Mouse (Mus musculus) liver, adult 2 months (tissue): ENCODE measurements around the gene Cacng3. TPM values are rescaled to one million over a fixed set of nuclear protein-coding genes. Genes with fewer than 3 reads are reported as not detected.

Source experiments
- DNase-seq: peaks from one replicate; pipeline ENCODE4 v3.0.0-alpha.2; 2011; ENCODE audit warnings: low read depth, low spot score; ENCODE audit errors: extremely low read depth
- H3K27ac ChIP-seq: fragments of 200-500 bp; replicated peaks from 2 replicates; pipeline ENCODE4 v1.5.1; 2012; ENCODE audit warnings: low read depth, mild to moderate bottlenecking, control low read depth, inconsistent platforms, low read length; ENCODE audit not compliant: insufficient read depth
- H3K27me3 ChIP-seq: fragments of 200-500 bp; 2 replicates; pipeline ENCODE4 v1.6.1; 2012; ENCODE audit warnings: mild to moderate bottlenecking, moderate library complexity, low read length, inconsistent platforms; ENCODE audit not compliant: control insufficient read depth, insufficient read depth
- H3K36me3 ChIP-seq: fragments of 200-500 bp; 2 replicates; pipeline ENCODE4 v1.6.1; 2012; ENCODE audit warnings: low read length, inconsistent platforms; ENCODE audit not compliant: control insufficient read depth, insufficient read depth
- H3K4me1 ChIP-seq: fragments of 200-500 bp; 2 replicates; pipeline ENCODE4 v1.6.1; 2011; ENCODE audit warnings: low read length; ENCODE audit not compliant: control insufficient read depth, insufficient read depth
- H3K4me3 ChIP-seq: fragments of 200-500 bp; 2 replicates; pipeline ENCODE4 v1.5.1; 2011; ENCODE audit warnings: low read depth, mild to moderate bottlenecking, control low read depth, low read length, moderate library complexity; ENCODE audit not compliant: insufficient read depth
- H3K79me2 ChIP-seq: fragments of 200-500 bp; 2 replicates; pipeline ENCODE4 v1.6.1; 2012; ENCODE audit warnings: inconsistent platforms, mild to moderate bottlenecking, low read length, moderate library complexity; ENCODE audit not compliant: control insufficient read depth, insufficient read depth
- H3K9ac ChIP-seq: fragments of 200-500 bp; 2 replicates; pipeline ENCODE4 v1.6.1; 2012; ENCODE audit warnings: low read depth, mild to moderate bottlenecking, control low read depth, inconsistent platforms, low read length
- CTCF ChIP-seq: fragments of 200-500 bp; IDR thresholded peaks from 2 replicates; pipeline ENCODE4 v1.5.1; 2011; ENCODE audit warnings: low read depth, low read length, control low read depth
- POLR2A ChIP-seq: fragments of 200-500 bp; IDR thresholded peaks from 2 replicates; pipeline ENCODE4 v1.6.1; 2011; ENCODE audit warnings: low read length, control low read depth; ENCODE audit not compliant: insufficient read depth; ENCODE audit errors: extremely low read depth
- WGBS: fragments of 180-500 bp; shearing (Covaris S2); methylation state at CpG from one replicate; pipeline ENCODE4 v1.1.7; 2018; 5-methylcytosine and 5-hydroxymethylcytosine counted together
- polyA plus RNA-seq: library from polyadenylated mRNA; depleted of rRNA; stranded (reverse); fragments of >200 nt; gene quantifications from 2 replicates; pipeline ENCODE4 v1.2.3, GENCODE M21; 2012
- total RNA-seq: library from RNA; depleted of rRNA; stranded (reverse); fragments of >200 nt; gene quantifications from 2 replicates; pipeline ENCODE4 v1.2.3, GENCODE M21; 2014

Gene Cacng3
- total and polyA plus RNA-seq, 2 experiments, result not detected

DNA sequence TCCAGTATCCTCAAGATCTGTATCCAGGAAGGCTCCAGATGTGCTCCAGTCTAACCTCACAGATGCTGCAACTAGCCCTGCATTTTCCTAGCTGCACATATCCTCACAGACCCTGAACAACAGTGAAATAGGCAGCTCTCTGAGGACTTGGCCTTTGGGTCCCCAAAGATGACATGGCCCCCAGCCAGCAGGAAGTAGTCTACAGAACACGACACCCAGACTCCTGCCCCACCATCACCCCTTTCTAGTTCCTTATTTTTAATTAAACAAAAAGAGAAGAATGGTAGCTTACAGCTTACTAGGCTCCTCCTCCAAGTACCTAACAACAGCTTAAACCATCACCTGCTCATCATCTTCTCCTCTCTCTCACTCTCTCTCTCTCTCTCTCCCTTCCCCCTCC, 143.4 kb downstream of the Cacng3 start:
- Histone ChIP-seq H3K27me3 (no peaks in the 10 kb centered on the region), H3K9ac (no peak overlapping the region), H3K27ac (no peak overlapping the region), H3K4me3 (no peak overlapping the region), H3K36me3 (no peaks in the 10 kb centered on the region), H3K79me2 (no peaks in the 10 kb centered on the region), H3K4me1 (peaks cover 2% of the 10 kb centered on the region)
- 52% methylated on average over 1 of the region's 1 CpGs for WGBS
- DNase-seq, result peak; percentile 7
- no peak for TF ChIP-seq POLR2A
- no peak for TF ChIP-seq CTCF

GRCm38 (mm10) chr7:122817565-122817964, 147.3 kb downstream of the Cacng3 start:
- TF ChIP-seq POLR2A, result no peak
- no peak for TF ChIP-seq CTCF
- Histone ChIP-seq H3K9ac (no peak overlapping the region), H3K4me3 (no peak overlapping the region), H3K36me3 (no peaks in the 10 kb centered on the region), H3K79me2 (no peaks in the 10 kb centered on the region), H3K27me3 (no peaks in the 10 kb centered on the region), H3K4me1 (peaks cover 2% of the 10 kb centered on the region), H3K27ac (no peak overlapping the region)
- WGBS, result 87% methylated on average over 7 of the region's 7 CpGs
- DNase-seq, result no peak
